Comparison of ENCODE assay signal across 19 mouse cellular contexts in the genomic region with DNA sequence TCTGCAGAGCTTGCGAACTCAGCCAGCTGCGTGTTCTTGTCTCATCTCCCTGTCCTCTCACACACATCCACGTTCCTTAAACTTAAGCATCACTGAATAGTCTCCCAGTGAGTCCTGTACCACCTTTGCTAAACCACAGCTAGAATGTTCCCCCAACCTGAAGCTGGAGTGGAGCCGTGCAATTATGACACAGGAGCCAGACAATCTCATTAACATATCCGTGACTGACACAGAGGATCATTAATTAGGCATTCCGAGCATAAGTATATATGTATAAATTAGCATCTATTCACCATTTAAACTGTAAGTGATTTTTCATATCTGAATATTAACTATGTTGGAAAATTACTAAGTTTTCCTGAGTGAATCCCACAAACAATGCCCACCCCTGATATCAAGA.
A peak's percentile ranks its signal among the peaks of the same experiment; 100 is the strongest.
DNase-seq lines count a peak whose midpoint lies in the region; ATAC-seq and TF ChIP-seq lines count a peak whose summit lies in the region.
"Had no signal": no experiment of that assay in that cellular context is flagged by ENCODE, and none has a peak within 500 bp of the region (broad histone marks: within the 10 kb centered on the region; RNA-seq: fewer than 3 reads in every experiment).

No protein-coding gene starts in this region.

- DNase-seq in forebrain, embryonic 10.5 days (ENCODE audit: extremely low spot score, low spot score): no peak
- no peak for DNase-seq in hindbrain, embryonic 14.5 days (ENCODE audit: low spot score)
- DNase-seq in hindbrain, embryonic 11.5 days (ENCODE audit: low spot score): no peak
- peak; percentile 61 for DNase-seq in brain, embryonic 14.5 days (ENCODE audit: low read depth)
- DNase-seq in forebrain, postnatal 0 days: no peak
- no peak for DNase-seq in spleen, adult 12 weeks (ENCODE audit: low spot score)
- DNase-seq: adrenal gland, postnatal 10 days; B cell, adult 2 months; cerebellum, adult 18-20 months; cerebellum, adult 9-11 months; cerebellum, postnatal 36 days; gastrocnemius, postnatal 10 days had no signal

- no peak for ATAC-seq in forebrain, embryonic 12.5 days (ENCODE audit: low FRiP score)
- ATAC-seq in hindbrain, embryonic 14.5 days (ENCODE audit: low FRiP score): no peak
- no peak for ATAC-seq in hindbrain, embryonic 11.5 days (ENCODE audit: low FRiP score)
- peak; percentile 32; the same call in 1 of the 2 replicates for ATAC-seq in forebrain, postnatal 0 days
- ATAC-seq: CD4-positive, CD25-positive, alpha-beta regulatory T cell, adult 4 months; intestine, embryonic 16.5 days had no signal

- H3K4me2 ChIP-seq in forebrain, embryonic 12.5 days: no peak overlapping the region
- H3K4me2 ChIP-seq in hindbrain, embryonic 14.5 days (replicated peaks): no peak overlapping the region
- H3K4me2 ChIP-seq in hindbrain, embryonic 11.5 days (replicated peaks; ENCODE audit: low read depth, low read length): no peak overlapping the region
- no peak overlapping the region for H3K4me2 ChIP-seq in forebrain, postnatal 0 days (ENCODE audit: low read depth)
- H3K4me2 ChIP-seq: embryonic facial prominence, embryonic 13.5 days; heart, embryonic 12.5 days; hindbrain, embryonic 13.5 days had no signal

- no peaks in the 10 kb centered on the region for H3K36me3 ChIP-seq in forebrain, embryonic 12.5 days (replicated peaks)
- peaks cover 16% of the 10 kb centered on the region for H3K36me3 ChIP-seq in forebrain, embryonic 10.5 days (replicated peaks)
- no peaks in the 10 kb centered on the region for H3K36me3 ChIP-seq in hindbrain, embryonic 14.5 days (replicated peaks; ENCODE audit: control insufficient read depth, insufficient read depth)
- H3K36me3 ChIP-seq in hindbrain, embryonic 11.5 days (ENCODE audit: control insufficient read depth, insufficient read depth, low read length): no peaks in the 10 kb centered on the region
- no peaks in the 10 kb centered on the region for H3K36me3 ChIP-seq in forebrain, postnatal 0 days (ENCODE audit: insufficient read depth)
- H3K36me3 ChIP-seq: embryonic facial prominence, embryonic 13.5 days; G1E; heart, embryonic 12.5 days; hindbrain, embryonic 13.5 days had no signal

- no peak overlapping the region for H3K9ac ChIP-seq in forebrain, embryonic 12.5 days
- no peak overlapping the region for H3K9ac ChIP-seq in hindbrain, embryonic 14.5 days
- no peak overlapping the region for H3K9ac ChIP-seq in hindbrain, embryonic 11.5 days (ENCODE audit: low read depth, low read length)
- no peak overlapping the region for H3K9ac ChIP-seq in forebrain, postnatal 0 days
- H3K9ac ChIP-seq: embryonic facial prominence, embryonic 13.5 days; heart, embryonic 12.5 days; hindbrain, embryonic 13.5 days had no signal

- H3K27me3 ChIP-seq in forebrain, embryonic 12.5 days: no peaks in the 10 kb centered on the region
- H3K27me3 ChIP-seq in forebrain, embryonic 10.5 days (ENCODE audit: poor library complexity, severe bottlenecking): no peaks in the 10 kb centered on the region
- H3K27me3 ChIP-seq in hindbrain, embryonic 14.5 days (ENCODE audit: control insufficient read depth, insufficient read depth, low read length): no peaks in the 10 kb centered on the region
- H3K27me3 ChIP-seq in hindbrain, embryonic 11.5 days (ENCODE audit: control insufficient read depth, insufficient read depth, low read length): no peaks in the 10 kb centered on the region
- H3K27me3 ChIP-seq in forebrain, postnatal 0 days (ENCODE audit: insufficient read depth, low read length): no peaks in the 10 kb centered on the region
- H3K27me3 ChIP-seq: embryonic facial prominence, embryonic 13.5 days; heart, embryonic 12.5 days; hindbrain, embryonic 13.5 days had no signal

- H3K4me3 ChIP-seq in forebrain, embryonic 12.5 days (replicated peaks): no peak overlapping the region
- H3K4me3 ChIP-seq in forebrain, embryonic 10.5 days: no peak overlapping the region
- no peak overlapping the region for H3K4me3 ChIP-seq in hindbrain, embryonic 14.5 days (replicated peaks; ENCODE audit: low read length)
- H3K4me3 ChIP-seq in hindbrain, embryonic 11.5 days (ENCODE audit: low read depth, low read length): no peak overlapping the region
- H3K4me3 ChIP-seq in forebrain, postnatal 0 days (ENCODE audit: low read depth, low read length): no peak overlapping the region
- H3K4me3 ChIP-seq: embryonic facial prominence, embryonic 13.5 days; heart, embryonic 12.5 days; hindbrain, embryonic 13.5 days had no signal

- no peak for TF ChIP-seq CTCF in brain, embryonic 14.5 days (IDR thresholded peaks at IDR 0.05; ENCODE audit: borderline replicate concordance, extremely low read depth, insufficient read depth, insufficient read length)
- no peak for TF ChIP-seq CTCF in forebrain, postnatal 0 days (IDR thresholded peaks at IDR 0.05; ENCODE audit: low read depth)

- 0 out of 2 replicates have a peak overlapping the region, but pooled peaks have one; percentile 5 for H3K27ac ChIP-seq in forebrain, embryonic 12.5 days
- H3K27ac ChIP-seq in forebrain, embryonic 10.5 days: no peak overlapping the region
- H3K27ac ChIP-seq in hindbrain, embryonic 14.5 days: peak overlapping the region; percentile 48; the same call in 1 of the 2 replicates
- H3K27ac ChIP-seq in hindbrain, embryonic 11.5 days (ENCODE audit: low read depth, low read length): no peak overlapping the region
- H3K27ac ChIP-seq in forebrain, postnatal 0 days (ENCODE audit: low read depth, low read length): no peak overlapping the region
- H3K27ac ChIP-seq: embryonic facial prominence, embryonic 13.5 days had no signal

- no peaks in the 10 kb centered on the region for H3K9me3 ChIP-seq in forebrain, embryonic 12.5 days
- peaks cover 9% of the 10 kb centered on the region for H3K9me3 ChIP-seq in forebrain, embryonic 10.5 days
- no peaks in the 10 kb centered on the region for H3K9me3 ChIP-seq in hindbrain, embryonic 14.5 days (ENCODE audit: control insufficient read depth, low read length)
- no peaks in the 10 kb centered on the region for H3K9me3 ChIP-seq in hindbrain, embryonic 11.5 days (ENCODE audit: control insufficient read depth, low read length)
- no peaks in the 10 kb centered on the region for H3K9me3 ChIP-seq in forebrain, postnatal 0 days (ENCODE audit: low read length)
- H3K9me3 ChIP-seq: G1E; hindbrain, embryonic 13.5 days had no signal

- TF ChIP-seq POLR2A in brain, embryonic 14.5 days (IDR thresholded peaks at IDR 0.05; ENCODE audit: borderline replicate concordance, extremely low read depth, insufficient read depth, insufficient read length, poor library complexity, severe bottlenecking): no peak

- WGBS in forebrain, embryonic 12.5 days: 65% methylated on average over 6 of the region's 6 CpGs
- 89% methylated on average over 6 of the region's 6 CpGs for WGBS in forebrain, embryonic 10.5 days
- WGBS in hindbrain, embryonic 14.5 days: 56% methylated on average over 6 of the region's 6 CpGs
- 80% methylated on average over 6 of the region's 6 CpGs for WGBS in hindbrain, embryonic 11.5 days
- 35% methylated on average over 6 of the region's 6 CpGs for WGBS in forebrain, postnatal 0 days

- H3K4me1 ChIP-seq in forebrain, embryonic 12.5 days: peaks cover 39% of the 10 kb centered on the region
- peaks cover 53% of the 10 kb centered on the region for H3K4me1 ChIP-seq in forebrain, embryonic 10.5 days
- peaks cover 23% of the 10 kb centered on the region; the same call in 1 of the 2 replicates for H3K4me1 ChIP-seq in hindbrain, embryonic 14.5 days (replicated peaks; ENCODE audit: control insufficient read depth, insufficient read depth, low read length)
- peaks cover 2% of the 10 kb centered on the region; the same call in 1 of the 2 replicates for H3K4me1 ChIP-seq in hindbrain, embryonic 11.5 days (replicated peaks; ENCODE audit: control insufficient read depth, insufficient read depth, low read length)
- no peaks in the 10 kb centered on the region for H3K4me1 ChIP-seq in forebrain, postnatal 0 days (ENCODE audit: insufficient read depth)

Comparison
In these comparisons a context has a peak if more than half of its experiments do, and no peak if none do; other contexts are left out.
1. H3K27ac ChIP-seq: peak in forebrain, embryonic 12.5 days (single experiment) and hindbrain, embryonic 14.5 days (single experiment); none in forebrain, embryonic 10.5 days (single experiment), hindbrain, embryonic 11.5 days (single experiment) and forebrain, postnatal 0 days (single experiment).